Mouse (Mus musculus) megakaryocyte-erythroid progenitor cell, adult 5-6 weeks (primary cell): ENCODE measurements around the gene Gm44790. TPM values are rescaled to one million over a fixed set of nuclear protein-coding genes. Genes with fewer than 3 reads are reported as not detected.

Source experiments
- ATAC-seq: replicated peaks from 2 replicates; pipeline ENCODE4 v1.8.0; 2016; ENCODE audit warnings: mild to moderate bottlenecking, inconsistent platforms; ENCODE audit not compliant: severe bottlenecking, poor library complexity, low FRiP score, low TSS enrichment
- total RNA-seq, 2 experiments: library from RNA; stranded (forward) in 1 of 2; stranded (reverse) in 1 of 2; fragments of 200-1000, 215-1000 nt in 1 of 2; fragments of >200 nt in 1 of 2; fragmentation: Nextera tagmentation in 1 of 2; gene quantifications; 2 replicates each; pipeline ENCODE4 v1.2.3; 2014 to 2017

Gm44790 gene
- total RNA-seq, 2 experiments from 2014 or later = not detected

GRCm38 (mm10) chr6:86402681-86403607, 23.5 kb upstream of the Gm44790 start:
- no peak for ATAC-seq

GRCm38 (mm10) chr6:86403728-86404099, 22.7 kb upstream of the Gm44790 start:
- peak; percentile 60; the same call in 1 of the 2 replicates for ATAC-seq

GRCm38 (mm10) chr6:86404100-86404861, 22.2 kb upstream of the Gm44790 start, which contains the start of gene Tia1:
TSS of gene Tia1 (plus strand) at chr6:86404219.
- peak; percentile 95 for ATAC-seq

- ATAC-seq = no peak
Measured at GRCm38 (mm10) chr6:86404996-86405395, 21.5 kb upstream of the Gm44790 start.

GRCm38 (mm10) chr6:86406306-86406705, 20.2 kb upstream of the Gm44790 start:
- no peak for ATAC-seq

GRCm38 (mm10) chr6:86418711-86419110, 7.7 kb upstream of the Gm44790 start:
- ATAC-seq = no peak

GRCm38 (mm10) chr6:86419239-86419638, 7.2 kb upstream of the Gm44790 start:
- no peak for ATAC-seq

GRCm38 (mm10) chr6:86420491-86420890, 6.0 kb upstream of the Gm44790 start:
- ATAC-seq = peak; percentile 85

GRCm38 (mm10) chr6:86431531-86431930, 5.1 kb downstream of the Gm44790 start:
- ATAC-seq = no peak

GRCm38 (mm10) chr6:86433696-86434095, 7.2 kb downstream of the Gm44790 start:
- ATAC-seq = no peak

GRCm38 (mm10) chr6:86437711-86438110, 11.3 kb downstream of the Gm44790 start:
- peak; percentile 73 for ATAC-seq

GRCm38 (mm10) chr6:86438272-86439118, 12.0 kb downstream of the Gm44790 start, which contains the start of gene C87436:
TSS of gene C87436 (plus strand) at chr6:86438374.
- ATAC-seq = peak; percentile 84

GRCm38 (mm10) chr6:86439119-86439496, 12.7 kb downstream of the Gm44790 start:
- no peak for ATAC-seq

GRCm38 (mm10) chr6:86439531-86439930, 13.1 kb downstream of the Gm44790 start:
- no peak for ATAC-seq

- no peak for ATAC-seq
Measured at GRCm38 (mm10) chr6:86441571-86441970, 15.1 kb downstream of the Gm44790 start.

GRCm38 (mm10) chr6:86445551-86445950, 19.1 kb downstream of the Gm44790 start:
- no peak for ATAC-seq

- no peak for ATAC-seq
Measured at GRCm38 (mm10) chr6:86446927-86447568, 20.6 kb downstream of the Gm44790 start.

GRCm38 (mm10) chr6:86456727-86457126, 30.3 kb downstream of the Gm44790 start:
- no peak for ATAC-seq

- ATAC-seq = no peak
Measured at GRCm38 (mm10) chr6:86463079-86463478, 36.6 kb downstream of the Gm44790 start.
